Mouse (Mus musculus) C2C12 (cell line): ENCODE measurements around the gene Gm10837. TPM values are rescaled to one million over a fixed set of nuclear protein-coding genes. Genes with fewer than 3 reads are reported as not detected.

ENCODE experiments used
- H3K27me3 ChIP-seq: one replicate; pipeline ENCODE4 v1.6.1; 2011; ENCODE audit not compliant: control insufficient read depth, insufficient read depth, insufficient read length
- H3K36me3 ChIP-seq: one replicate; pipeline ENCODE4 v1.6.1; 2011; ENCODE audit not compliant: control insufficient read depth, insufficient read depth
- H3K4me3 ChIP-seq: one replicate; pipeline ENCODE4 v1.5.1; 2011; ENCODE audit warnings: mild to moderate bottlenecking, control low read depth; ENCODE audit not compliant: poor library complexity, insufficient read depth, severe bottlenecking
- H3K79me2 ChIP-seq: one replicate; pipeline ENCODE4 v1.6.1; 2011; ENCODE audit not compliant: control insufficient read depth, insufficient read depth
- H3K79me3 ChIP-seq: one replicate; pipeline ENCODE4 v1.6.1; 2011; ENCODE audit warnings: low read depth, control low read depth
- H3ac ChIP-seq: one replicate; pipeline ENCODE3; 2011; ENCODE audit warnings: low read depth; ENCODE audit not compliant: control insufficient read depth, insufficient read length
- CEBPB ChIP-seq: IDR thresholded peaks from one replicate; pipeline ENCODE4 v1.6.1; 2011; ENCODE audit warnings: low read depth, mild to moderate bottlenecking, control low read depth, moderate library complexity
- CTCF ChIP-seq: IDR thresholded peaks from one replicate; pipeline ENCODE4 v1.5.1; 2011; ENCODE audit not compliant: control insufficient read depth, insufficient read depth, insufficient read length
- FOSL1 ChIP-seq: IDR thresholded peaks from one replicate; pipeline ENCODE4 v1.8.0; 2011; ENCODE audit warnings: mild to moderate bottlenecking, low read length; ENCODE audit not compliant: poor library complexity, insufficient read depth, severe bottlenecking
- MAX ChIP-seq: IDR thresholded peaks from one replicate; pipeline ENCODE4 v1.6.1; 2011; ENCODE audit warnings: mild to moderate bottlenecking, control low read depth
- MYOD1 ChIP-seq: IDR thresholded peaks from one replicate; pipeline ENCODE4 v1.6.1; 2011; ENCODE audit warnings: low read depth; ENCODE audit not compliant: control insufficient read depth, insufficient read length
- MYOG ChIP-seq: IDR thresholded peaks from one replicate; pipeline ENCODE4 v1.6.1; 2011; ENCODE audit not compliant: control insufficient read depth, insufficient read length; ENCODE audit errors: extremely low read depth
- USF1 ChIP-seq: IDR thresholded peaks from one replicate; pipeline ENCODE4 v1.6.1; 2011; ENCODE audit warnings: low read depth, mild to moderate bottlenecking, control low read depth, moderate library complexity
- long read RNA-seq, 2 experiments: library from polyadenylated mRNA; unstranded; transcript quantifications; one replicate each; pipeline ENCODE4 v2.0.0; 2019 to 2020
- polyA plus RNA-seq: library from polyadenylated mRNA; unstranded; fragments of >200 nt; fragmentation: generic; extraction: Trizol; gene quantifications from one replicate; pipeline ENCODE4 v1.2.1, GENCODE M21; 2012; ENCODE audit warnings: missing spikeins

Gm10837 gene
- polyA plus RNA-seq: not detected
- long read RNA-seq, experiment 1: 0 reads
- long read RNA-seq, experiment 2: 0 reads

DNA sequence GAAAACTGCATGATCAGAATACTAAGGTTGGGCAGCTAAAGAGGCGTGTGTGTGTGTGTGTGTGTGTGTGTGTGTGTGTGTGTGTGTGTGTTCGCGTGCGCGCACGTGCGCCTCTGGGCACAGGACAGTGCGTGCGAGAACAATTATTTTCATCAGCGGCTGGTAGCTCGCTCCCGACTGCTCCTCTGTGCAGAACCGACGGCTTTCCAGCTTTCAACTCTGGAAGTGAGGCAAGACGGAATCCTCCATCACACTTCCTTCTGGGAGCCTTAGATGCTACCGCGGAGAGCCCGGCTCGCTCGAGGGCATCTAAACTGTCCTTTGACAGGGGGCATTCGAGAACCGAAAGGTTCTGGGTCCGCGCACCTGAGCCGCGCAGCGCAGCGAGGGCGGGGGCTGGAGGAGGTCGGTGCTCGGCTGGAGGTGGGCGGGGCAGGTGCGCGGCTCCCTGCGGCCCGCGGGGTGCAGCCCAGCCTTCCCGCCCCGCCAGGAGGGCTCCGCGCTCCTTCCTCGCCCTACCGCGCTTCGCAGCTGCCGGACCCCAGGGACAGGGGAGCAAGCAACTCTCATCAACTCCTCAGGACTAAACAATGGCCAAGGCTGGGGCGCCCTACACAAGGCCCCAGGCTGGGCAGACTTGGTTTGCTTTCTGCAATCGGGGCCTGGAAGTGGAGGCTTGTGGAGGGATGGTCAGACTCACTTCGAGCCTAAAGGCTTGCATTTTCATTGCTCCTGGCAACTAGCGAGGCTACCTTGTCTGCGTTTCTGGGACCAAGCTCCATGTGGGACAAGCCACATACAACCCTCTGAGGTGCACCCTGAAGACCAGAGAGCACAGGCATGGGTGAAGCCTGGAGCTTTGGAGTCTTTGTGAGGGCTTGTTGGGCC lies at the start of gene Gm10837:
Gene Gm10837, plus strand, starts transcription at position 146 of the 888 bp plus-strand sequence.
- Histone ChIP-seq H3K79me2 (no peaks in the 10 kb centered on the region), H3K27me3 (peaks cover 6% of the 10 kb centered on the region), H3K79me3 (no peaks in the 10 kb centered on the region), H3K36me3 (no peaks in the 10 kb centered on the region), H3ac (no peak within 1 kb of the TSS), H3K4me3 (no peak within 1 kb of the TSS)
- TF ChIP-seq MYOD1: no peak

DNA sequence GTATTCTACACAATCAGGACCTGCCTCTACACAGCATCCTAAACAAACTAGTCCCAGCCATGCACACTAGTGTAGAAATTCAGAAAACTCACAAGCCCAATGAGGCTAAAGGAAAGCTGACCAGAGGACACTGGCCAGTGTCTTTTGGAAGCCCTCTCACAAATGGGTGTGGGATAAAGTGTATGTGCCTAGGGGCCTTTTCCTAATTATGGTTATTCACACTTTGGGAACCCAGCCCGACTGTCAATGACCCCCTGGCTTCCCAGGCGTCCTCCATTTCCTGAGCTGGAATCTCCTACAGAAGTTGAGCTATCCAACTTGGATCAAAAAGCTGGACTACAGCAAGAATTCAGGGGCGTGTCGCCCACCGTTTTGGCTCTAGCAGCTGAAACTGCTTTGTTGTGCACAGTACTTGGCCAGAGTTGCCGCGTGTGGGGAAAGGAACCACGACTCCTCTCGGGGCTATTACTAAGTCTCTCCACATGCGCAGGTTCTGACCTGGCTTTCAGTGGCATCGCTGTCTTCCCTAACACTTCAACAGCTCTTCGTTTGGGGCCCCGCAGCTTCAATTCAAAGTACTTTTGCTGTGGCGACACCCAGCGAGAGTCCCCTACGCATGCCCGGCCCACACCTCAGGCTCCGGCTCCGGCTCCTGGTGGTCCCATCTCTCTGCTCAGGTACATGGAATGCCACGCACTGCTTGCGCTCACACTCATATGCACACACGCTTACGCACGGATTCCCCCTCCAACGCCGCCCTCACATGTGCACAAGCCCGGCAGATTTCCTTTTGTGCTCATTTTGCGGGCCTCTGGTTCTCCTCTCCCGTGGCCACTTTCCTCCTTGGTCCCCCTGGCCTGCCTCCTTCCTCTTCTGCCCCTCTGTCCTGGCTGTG lies 40.5 kb upstream of the Gm10837 start:
- H3K79me2 ChIP-seq: no peaks in the 10 kb centered on the region
- peaks cover 17% of the 10 kb centered on the region for H3K27me3 ChIP-seq
- H3K36me3 ChIP-seq: no peaks in the 10 kb centered on the region
- no peak overlapping the region for H3K4me3 ChIP-seq
- TF ChIP-seq MYOD1 (no peak), FOSL1 (no peak), CTCF (no peak), MYOG (no peak)
- H3ac ChIP-seq: no peak overlapping the region
- no peaks in the 10 kb centered on the region for H3K79me3 ChIP-seq

DNA sequence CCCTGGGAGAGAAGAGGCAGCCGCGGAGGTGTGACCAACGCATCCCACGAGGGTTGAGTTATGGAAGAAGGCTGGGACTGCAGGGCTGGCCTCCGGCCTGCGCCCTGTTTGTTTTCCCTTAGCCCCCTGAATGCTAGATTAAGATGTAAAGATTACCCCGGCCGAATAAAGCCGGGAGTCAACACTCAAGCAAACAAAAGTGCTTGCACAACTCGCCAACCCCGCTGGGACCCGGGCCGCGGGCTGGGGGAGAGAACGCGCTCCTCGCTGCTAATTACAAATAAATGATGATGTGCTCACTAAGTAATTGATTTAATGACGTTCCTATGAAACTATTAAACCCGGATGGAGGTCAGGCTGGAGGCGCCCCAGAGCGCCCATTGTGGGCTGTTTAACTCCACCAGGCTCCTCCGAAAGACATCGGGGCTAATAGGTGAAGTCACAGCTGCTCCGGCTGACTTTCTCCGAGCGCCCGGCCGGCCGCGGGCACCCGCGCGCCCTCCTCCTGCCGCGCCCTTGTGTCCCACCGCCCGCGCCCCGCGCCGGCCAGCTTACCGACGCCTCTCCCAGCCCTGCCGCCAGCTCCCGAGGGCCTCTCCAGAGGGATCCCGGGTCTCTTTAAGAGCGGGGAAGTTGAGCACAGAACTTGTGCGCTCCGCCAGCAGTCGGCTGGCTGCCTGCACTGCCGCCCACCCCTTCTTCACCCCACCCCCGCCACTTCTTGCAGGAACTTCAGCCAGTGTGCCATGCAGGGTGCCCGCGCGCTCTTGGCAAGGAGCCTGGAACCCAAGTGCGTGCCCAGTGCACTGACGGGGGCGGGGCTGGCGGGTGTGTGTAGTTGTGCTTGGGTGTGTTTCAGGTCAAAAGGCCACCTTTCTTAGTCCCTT lies 39.6 kb upstream of the Gm10837 start, which contains the start of gene Gm5089:
Gene Gm5089, minus strand, starts transcription at position 620 of the 887 bp plus-strand sequence.
- Histone ChIP-seq H3K79me2 (no peaks in the 10 kb centered on the region), H3K4me3 (no peak within 1 kb of the TSS), H3ac (no peak within 1 kb of the TSS), H3K36me3 (no peaks in the 10 kb centered on the region), H3K79me3 (no peaks in the 10 kb centered on the region), H3K27me3 (peaks cover 17% of the 10 kb centered on the region)
- TF ChIP-seq MAX: no peak
- no peak for TF ChIP-seq USF1

DNA sequence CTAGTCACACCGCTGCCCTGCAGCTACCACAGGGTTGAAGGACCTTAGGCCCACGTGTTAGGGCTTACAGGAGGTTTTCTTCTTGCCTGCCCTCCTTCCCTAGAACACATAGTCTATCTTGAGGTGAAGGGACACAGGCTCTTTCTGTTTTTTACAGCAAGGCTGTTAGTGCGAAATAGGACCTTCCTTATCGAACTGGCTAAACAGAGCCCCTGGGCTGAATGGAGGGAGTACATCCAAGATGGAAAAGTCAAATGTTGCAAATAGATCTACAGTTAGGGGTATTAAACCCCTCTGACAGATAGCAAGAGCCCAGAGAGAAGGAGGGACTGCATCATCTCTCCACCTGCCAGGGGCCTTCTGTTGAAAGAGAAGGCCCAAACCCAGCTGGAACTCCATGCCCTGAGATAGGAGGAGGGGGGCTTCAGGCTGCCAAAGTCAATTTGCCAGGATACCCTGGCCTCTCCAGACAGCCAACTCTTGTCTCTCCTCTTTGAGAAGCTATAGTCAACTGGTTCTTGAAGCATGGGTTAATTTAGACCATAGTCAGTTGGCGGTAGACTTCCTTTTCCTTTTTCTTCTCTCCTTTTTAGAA lies 38.7 kb upstream of the Gm10837 start:
- H3K4me3 ChIP-seq: no peak overlapping the region
- peaks cover 17% of the 10 kb centered on the region for H3K27me3 ChIP-seq
- H3K79me2 ChIP-seq: no peaks in the 10 kb centered on the region
- no peak for TF ChIP-seq FOSL1
- TF ChIP-seq CTCF: no peak
- no peak for TF ChIP-seq MAX
- no peak for TF ChIP-seq USF1
- TF ChIP-seq CEBPB: no peak
- no peak for TF ChIP-seq MYOG
- no peaks in the 10 kb centered on the region for H3K36me3 ChIP-seq
- no peaks in the 10 kb centered on the region for H3K79me3 ChIP-seq
- no peak overlapping the region for H3ac ChIP-seq

DNA sequence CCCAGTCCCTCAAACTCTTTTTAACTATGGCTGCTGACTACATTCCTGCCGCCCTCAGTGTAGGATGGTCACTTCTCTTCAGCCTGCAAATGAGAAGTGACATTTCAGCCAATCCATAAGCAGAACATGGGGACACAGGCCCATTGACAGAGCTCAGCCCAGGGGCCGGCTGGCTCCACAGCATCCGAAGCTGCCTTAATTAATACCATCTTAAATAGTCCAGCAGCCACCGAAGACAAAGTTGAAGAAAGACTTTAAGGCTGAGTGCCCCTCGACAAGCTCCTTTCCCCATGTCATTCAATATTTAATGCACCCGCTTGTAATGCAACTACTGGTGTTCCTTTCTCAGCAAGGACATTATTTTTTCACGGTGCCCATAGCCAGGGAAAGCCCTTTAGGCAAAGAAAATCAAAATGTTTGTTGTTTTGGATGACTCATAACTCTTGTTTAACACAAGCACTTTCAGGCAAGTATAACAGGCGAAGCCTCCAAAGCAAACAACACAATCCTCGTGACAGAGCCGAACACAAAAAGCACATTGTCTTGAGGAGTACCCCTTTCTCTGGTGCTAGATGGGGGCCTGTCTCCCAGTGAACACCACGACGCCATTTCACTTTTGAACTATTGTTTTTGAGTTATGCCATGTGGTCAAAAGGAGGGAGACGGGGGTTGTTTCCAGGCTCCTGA lies 37.5 kb upstream of the Gm10837 start:
- H3K79me3 ChIP-seq: no peaks in the 10 kb centered on the region
- no peak overlapping the region for H3ac ChIP-seq
- no peaks in the 10 kb centered on the region for H3K36me3 ChIP-seq
- TF ChIP-seq MYOD1 (no peak), MAX (no peak), FOSL1 (no peak), CTCF (no peak), MYOG (no peak), USF1 (no peak), CEBPB (no peak)
- peaks cover 17% of the 10 kb centered on the region for H3K27me3 ChIP-seq
- no peak overlapping the region for H3K4me3 ChIP-seq
- no peaks in the 10 kb centered on the region for H3K79me2 ChIP-seq
